Mouse (Mus musculus) retina, embryonic 14.5 days (tissue): Measurements from ENCODE around the gene Fam57a.
"Not testable (repeated sequence)": the region's sequence is repeated elsewhere in the genome, so short reads cannot be mapped to it uniquely, and the experiment has no call there.

Source experiments
- DNase-seq: peaks from one replicate; pipeline ENCODE4 v3.0.0-alpha.2; 2015; ENCODE audit warnings: low spot score

Gene Fam57a

GRCm38 (mm10) chr11:76180146-76180540 lies 672 bp downstream of the Fam57a start:
- DNase-seq: no peak

GRCm38 (mm10) chr11:76183745-76184144 lies 4.3 kb downstream of the Fam57a start:
- DNase-seq: no peak

- no peak for DNase-seq
Observed at GRCm38 (mm10) chr11:76186908-76187307, 7.4 kb downstream of the Fam57a start.

GRCm38 (mm10) chr11:76196275-76196976 lies 17.0 kb downstream of the Fam57a start:
- DNase-seq: no peak

GRCm38 (mm10) chr11:76196977-76197469 lies 17.6 kb downstream of the Fam57a start:
- no peak for DNase-seq

- DNase-seq: peak; percentile 83
Observed at GRCm38 (mm10) chr11:76201761-76202674, 22.5 kb downstream of the Fam57a start.

- DNase-seq: no peak
Observed at GRCm38 (mm10) chr11:76206793-76207192, 27.3 kb downstream of the Fam57a start.

GRCm38 (mm10) chr11:76210228-76210985 lies 30.9 kb downstream of the Fam57a start:
- DNase-seq: no peak

GRCm38 (mm10) chr11:76211595-76211994 lies 32.1 kb downstream of the Fam57a start:
- not testable (repeated sequence) for DNase-seq

- DNase-seq: no peak
Observed at GRCm38 (mm10) chr11:76213841-76214240, 34.4 kb downstream of the Fam57a start.

GRCm38 (mm10) chr11:76215011-76215410 lies 35.5 kb downstream of the Fam57a start:
- no peak for DNase-seq

GRCm38 (mm10) chr11:76216049-76216540 lies 36.6 kb downstream of the Fam57a start:
- DNase-seq: no peak

- DNase-seq: no peak
Observed at GRCm38 (mm10) chr11:76216681-76217389, 37.4 kb downstream of the Fam57a start.

- DNase-seq: peak; percentile 100
Observed at GRCm38 (mm10) chr11:76217390-76217800, 37.9 kb downstream of the Fam57a start, which contains the start of the genes Dbil5 and Gemin4. Gene Dbil5, plus strand, starts transcription at chr11:76217608. Gene Gemin4, minus strand, starts transcription at chr11:76217664.

- no peak for DNase-seq
Observed at GRCm38 (mm10) chr11:76224631-76225030, 45.2 kb downstream of the Fam57a start.

- DNase-seq: no peak
Observed at GRCm38 (mm10) chr11:76225051-76225450, 45.6 kb downstream of the Fam57a start.

GRCm38 (mm10) chr11:76236136-76236535 lies 56.7 kb downstream of the Fam57a start:
- no peak for DNase-seq

- no peak for DNase-seq
Observed at GRCm38 (mm10) chr11:76239750-76240149, 60.3 kb downstream of the Fam57a start.

GRCm38 (mm10) chr11:76242901-76243810 lies 63.7 kb downstream of the Fam57a start, which contains the start of the genes Mrm3 and Glod4:
Gene Mrm3, plus strand, starts transcription at chr11:76243715.
Gene Glod4, minus strand, starts transcription at chr11:76243725.
- DNase-seq: peak; percentile 95
